Mouse (Mus musculus) embryo, embryonic 11 days (tissue): ENCODE results near the gene Sh3bp5l.
"Not testable (repeated sequence)": the region's sequence is repeated elsewhere in the genome, so short reads cannot be mapped to it uniquely, and the experiment has no call there.

ENCODE experiments used
- DNase-seq: peaks from one replicate; pipeline ENCODE4 v3.0.0-alpha.2; 2015

The Sh3bp5l gene

GRCm38 (mm10) chr11:58322824-58323569, 7.5 kb upstream of the Sh3bp5l start:
- DNase-seq, result peak; percentile 96

GRCm38 (mm10) chr11:58323570-58324340, 6.8 kb upstream of the Sh3bp5l start:
- no peak for DNase-seq

- no peak for DNase-seq
Measured at GRCm38 (mm10) chr11:58324614-58325229, 5.8 kb upstream of the Sh3bp5l start.

- DNase-seq, result no peak
Measured at GRCm38 (mm10) chr11:58326781-58327180, 3.7 kb upstream of the Sh3bp5l start.

GRCm38 (mm10) chr11:58329906-58330275, 633 bp upstream of the Sh3bp5l start:
- no peak for DNase-seq

- DNase-seq, result no peak
Measured at GRCm38 (mm10) chr11:58331149-58331495, 598 bp downstream of the Sh3bp5l start.

GRCm38 (mm10) chr11:58331546-58331945, 1.0 kb downstream of the Sh3bp5l start:
- no peak for DNase-seq

- DNase-seq, result no peak
Measured at GRCm38 (mm10) chr11:58334746-58335145, 4.2 kb downstream of the Sh3bp5l start.

- no peak for DNase-seq
Measured at GRCm38 (mm10) chr11:58346745-58347144, 16.2 kb downstream of the Sh3bp5l start.

- no peak for DNase-seq
Measured at GRCm38 (mm10) chr11:58350628-58351027, 20.1 kb downstream of the Sh3bp5l start.

- no peak for DNase-seq
Measured at GRCm38 (mm10) chr11:58351179-58351578, 20.7 kb downstream of the Sh3bp5l start.

- DNase-seq, result peak; percentile 22
Measured at GRCm38 (mm10) chr11:58352681-58353548, 22.4 kb downstream of the Sh3bp5l start.

- DNase-seq, result no peak
Measured at GRCm38 (mm10) chr11:58353709-58354108, 23.2 kb downstream of the Sh3bp5l start.

GRCm38 (mm10) chr11:58354476-58354875, 24.0 kb downstream of the Sh3bp5l start:
- DNase-seq, result no peak

- no peak for DNase-seq
Measured at GRCm38 (mm10) chr11:58354927-58355326, 24.4 kb downstream of the Sh3bp5l start.

- DNase-seq, result no peak
Measured at GRCm38 (mm10) chr11:58357042-58357441, 26.5 kb downstream of the Sh3bp5l start.

GRCm38 (mm10) chr11:58357844-58358534, 27.5 kb downstream of the Sh3bp5l start:
- no peak for DNase-seq

- DNase-seq, result not testable (repeated sequence)
Measured at GRCm38 (mm10) chr11:58362562-58362961, 32.0 kb downstream of the Sh3bp5l start.

GRCm38 (mm10) chr11:58364454-58364853, 33.9 kb downstream of the Sh3bp5l start:
- no peak for DNase-seq

GRCm38 (mm10) chr11:58366191-58366590, 35.7 kb downstream of the Sh3bp5l start:
- not testable (repeated sequence) for DNase-seq

- DNase-seq, result no peak
Measured at GRCm38 (mm10) chr11:58377273-58377672, 46.7 kb downstream of the Sh3bp5l start.

- DNase-seq, result no peak
Measured at GRCm38 (mm10) chr11:58377686-58378085, 47.2 kb downstream of the Sh3bp5l start.
